Mouse (Mus musculus) monocyte, adult 2 months (primary cell): ENCODE measurements around the gene Cryga.
"Not testable (repeated sequence)": the region's sequence is repeated elsewhere in the genome, so short reads cannot be mapped to it uniquely, and the experiment has no call there.

Source experiments
- DNase-seq, 2 experiments: peaks; one replicate each; pipeline ENCODE4 v3.0.0; 2022; ENCODE audit warnings: low spot score in 2 of 2, low read depth in 1 of 2

The Cryga gene

DNA sequence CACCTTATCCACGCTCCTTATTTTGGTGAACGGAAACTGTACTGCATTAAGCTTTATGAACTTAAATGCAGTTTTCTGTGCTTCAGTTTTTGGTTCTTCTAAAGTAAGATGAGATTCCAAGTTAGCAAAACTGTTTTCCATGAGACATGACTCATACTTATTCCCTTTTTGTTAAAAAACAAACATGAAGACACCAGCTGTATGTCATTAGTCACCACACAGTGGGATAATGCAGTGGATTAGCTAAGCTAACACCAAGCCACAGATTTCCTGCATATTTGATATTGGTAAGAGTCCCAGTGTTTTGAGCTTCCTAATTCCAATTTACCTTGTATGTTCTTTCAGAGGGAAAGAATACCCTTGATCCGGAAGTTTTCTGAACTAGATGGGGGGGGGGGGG lies 11.6 kb downstream of the Cryga start:
- DNase-seq = no peak

DNA sequence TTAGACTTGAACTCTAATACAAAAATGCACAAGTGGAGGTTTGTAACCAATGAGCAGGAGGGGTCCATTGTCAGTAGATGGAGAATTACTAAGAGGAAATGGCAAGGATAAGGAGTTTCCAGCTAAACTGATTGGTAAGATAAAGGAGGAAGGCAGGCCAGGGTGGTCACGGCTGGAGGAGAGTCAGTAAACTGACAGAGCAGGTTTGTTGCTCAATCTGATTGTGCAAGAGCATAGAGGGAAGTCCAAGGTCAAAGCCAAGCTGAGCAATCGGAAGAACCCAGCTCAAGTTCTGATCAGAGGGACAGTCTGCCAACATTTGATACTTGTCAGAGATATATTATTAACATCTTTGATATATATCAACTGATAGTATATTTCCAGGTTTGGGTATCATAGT lies 12.8 kb downstream of the Cryga start:
- peak; percentile 42 to 50 for DNase-seq

DNA sequence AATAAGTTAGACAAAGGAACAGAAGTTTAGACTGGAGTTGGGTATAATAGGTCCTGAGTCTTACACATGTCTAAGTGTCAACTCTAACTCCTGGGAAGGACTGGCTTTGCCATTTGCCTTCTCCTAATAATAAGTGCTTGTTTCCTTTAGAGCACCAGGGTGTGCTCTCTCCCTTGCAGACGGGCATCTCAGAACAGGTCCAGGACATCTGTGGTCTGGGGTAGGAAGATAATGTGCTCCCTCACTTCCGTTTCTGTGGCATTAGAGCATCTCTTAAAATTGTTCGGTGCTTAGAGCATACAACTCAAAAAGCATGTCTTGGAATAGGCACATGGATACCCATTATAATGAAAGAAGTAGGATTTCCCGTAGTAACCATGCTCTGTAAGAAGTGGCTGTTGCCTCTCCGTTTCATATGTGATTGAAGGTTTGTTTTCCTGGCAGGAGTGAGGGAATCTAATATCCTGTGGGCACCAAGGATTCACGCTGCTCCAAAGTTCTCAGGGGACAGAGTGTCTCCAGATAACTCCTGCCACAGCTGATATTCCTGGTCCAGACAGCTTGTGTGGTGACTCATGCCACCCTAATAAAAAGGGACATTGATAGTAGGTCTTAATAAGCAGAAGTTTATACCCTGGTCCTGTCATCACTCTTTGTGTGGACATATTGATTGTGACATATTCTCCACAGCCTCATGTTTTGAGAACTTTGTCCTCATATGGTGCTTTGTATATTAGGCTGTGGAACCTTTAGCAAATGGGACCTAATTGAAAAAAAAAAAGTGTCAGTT lies 14.4 kb downstream of the Cryga start:
- no peak for DNase-seq

DNA sequence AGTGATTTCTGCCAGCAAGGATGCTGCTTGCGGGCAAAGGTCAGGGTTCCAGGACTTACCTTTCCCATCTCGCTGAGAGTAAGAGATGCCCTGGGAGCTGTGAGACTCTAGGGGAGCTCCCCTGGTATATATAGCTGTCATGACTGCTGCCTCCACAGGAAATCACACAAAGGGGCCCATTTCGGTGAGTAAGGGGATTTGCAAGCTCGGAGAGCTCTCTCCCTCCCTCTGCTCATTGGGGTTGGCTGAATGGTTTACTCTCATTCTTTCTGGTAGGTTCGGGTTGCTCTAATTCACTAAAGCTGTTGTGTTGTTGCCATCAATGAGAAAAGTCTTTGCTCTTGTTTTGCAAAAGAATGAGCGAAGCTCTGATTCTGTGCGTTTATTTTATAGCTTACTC lies 21.0 kb downstream of the Cryga start, which contains the start of gene Crygb:
Crygb (minus strand) TSS at position 101 of the 400 bp plus-strand sequence.
- no peak for DNase-seq

DNA sequence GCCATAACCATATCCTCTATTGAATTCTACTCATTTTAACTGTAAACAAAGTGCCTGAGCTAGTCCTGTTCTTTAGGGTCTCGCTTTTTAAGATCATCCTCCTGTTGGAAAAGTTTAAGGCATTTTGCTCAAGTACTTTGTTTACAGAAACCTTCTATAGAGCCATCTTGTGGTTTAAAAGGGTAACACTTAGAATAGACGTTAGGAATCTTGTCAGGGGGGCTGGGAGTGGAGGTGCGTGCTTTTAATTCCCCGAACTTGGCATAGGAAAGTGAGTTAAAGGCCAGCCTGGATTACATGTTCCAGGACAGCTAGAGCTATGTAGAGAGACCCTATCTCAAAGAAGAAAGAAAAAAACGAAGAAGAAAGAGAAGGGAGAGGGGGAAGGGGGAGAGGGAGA lies 27.6 kb downstream of the Cryga start:
- DNase-seq = no peak

DNA sequence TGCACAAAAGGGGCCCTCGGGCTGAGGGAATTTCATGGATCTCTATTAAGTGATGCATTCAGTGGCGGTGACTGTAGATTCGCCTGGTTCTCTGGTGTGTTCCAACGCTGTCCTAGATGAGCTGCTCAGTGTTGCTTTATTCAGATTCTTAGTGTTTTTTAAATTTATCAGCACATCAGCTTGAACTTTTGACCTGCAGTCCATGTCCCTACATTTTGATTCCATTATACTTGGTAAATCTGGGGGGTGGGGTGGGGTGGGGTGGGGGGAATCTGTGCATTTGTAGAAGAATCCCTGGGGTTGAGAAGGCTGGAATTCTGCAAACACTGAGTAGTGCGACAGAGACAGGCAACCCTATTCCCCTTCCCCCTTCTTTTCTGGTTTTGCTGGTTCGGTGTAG lies 29.6 kb downstream of the Cryga start, which contains the start of gene Crygc:
Crygc (minus strand) TSS at position 101 of the 400 bp plus-strand sequence.
- no peak for DNase-seq

DNA sequence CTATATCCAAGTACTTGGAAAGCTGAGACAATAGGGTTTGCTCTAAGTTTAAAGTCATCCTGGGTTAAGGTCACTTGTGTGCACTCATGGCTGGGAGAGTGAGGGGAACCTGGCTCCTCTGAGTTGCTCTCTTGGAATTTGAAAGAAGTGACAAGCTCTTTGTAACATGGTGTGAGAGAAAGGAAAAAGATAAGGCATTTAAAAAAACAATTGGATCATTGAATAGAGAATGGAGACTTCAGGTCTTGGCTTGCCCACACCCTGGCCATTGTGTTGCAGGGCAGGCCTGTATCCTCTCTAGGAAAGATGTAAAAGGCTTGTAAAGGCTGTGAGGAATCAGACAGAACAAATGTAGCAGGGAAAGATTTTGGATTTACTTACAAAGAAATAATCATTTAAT lies 35.3 kb downstream of the Cryga start:
- no peak for DNase-seq

DNA sequence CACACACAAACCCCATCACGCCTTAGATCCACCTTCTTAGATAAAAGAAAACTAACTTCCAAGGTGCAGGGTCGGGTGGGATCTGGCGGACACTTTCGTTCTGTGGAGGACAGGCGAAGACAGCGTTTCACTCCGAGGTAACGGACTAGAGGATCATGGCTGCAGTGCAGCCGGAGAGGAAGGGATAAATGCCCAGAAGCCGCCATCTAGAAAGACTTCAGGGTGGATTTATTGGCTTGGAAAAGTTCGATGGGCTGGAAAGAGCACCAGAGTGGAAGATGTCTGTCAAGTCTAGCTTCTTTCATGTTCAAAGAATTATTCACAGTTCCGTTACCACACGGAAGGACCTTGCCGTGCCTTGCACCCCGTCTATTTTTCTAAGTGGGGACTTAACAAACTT lies 39.0 kb downstream of the Cryga start:
- no peak for DNase-seq

DNA sequence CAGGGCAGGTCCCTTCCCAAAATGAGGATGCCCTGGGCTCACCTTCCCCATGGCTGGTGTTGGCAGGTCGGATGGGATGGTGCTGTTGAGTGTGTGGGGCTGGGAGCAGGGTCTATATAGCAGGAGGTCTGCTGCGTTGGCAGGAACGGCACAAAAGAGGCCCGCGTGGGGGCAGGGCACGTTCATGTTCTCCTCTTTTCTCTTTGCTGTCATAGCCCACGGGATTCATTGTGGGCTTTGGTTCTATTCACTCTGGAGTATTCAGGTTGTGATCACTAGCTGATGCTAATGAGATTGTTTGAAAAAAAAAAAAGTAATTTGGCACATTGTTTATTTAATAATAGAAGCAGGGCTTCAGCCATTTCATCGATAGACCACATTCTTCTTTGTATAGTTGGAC lies 39.8 kb downstream of the Cryga start, which contains the start of gene Crygd:
Crygd (minus strand) TSS at position 101 of the 400 bp plus-strand sequence.
- no peak for DNase-seq

DNA sequence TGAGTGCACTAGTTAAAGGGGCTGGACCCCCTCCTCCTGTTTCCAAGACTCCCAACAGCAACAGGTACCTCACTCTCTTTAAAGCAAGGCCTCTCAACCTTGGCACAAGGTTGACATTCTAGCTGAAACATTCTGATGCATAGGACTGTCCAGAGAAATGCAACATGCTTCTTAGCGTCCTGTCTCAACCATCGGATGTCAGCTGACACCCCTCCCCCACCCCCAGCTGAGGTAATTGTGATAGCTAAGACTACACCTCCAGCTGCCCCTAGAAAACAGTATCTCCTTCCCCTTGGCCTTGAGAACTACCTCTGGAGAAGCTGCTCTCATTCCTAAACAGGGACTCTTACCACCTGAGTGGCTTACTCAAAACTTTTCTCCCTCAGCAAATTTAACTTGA lies 51.0 kb downstream of the Cryga start:
- DNase-seq = no peak

DNA sequence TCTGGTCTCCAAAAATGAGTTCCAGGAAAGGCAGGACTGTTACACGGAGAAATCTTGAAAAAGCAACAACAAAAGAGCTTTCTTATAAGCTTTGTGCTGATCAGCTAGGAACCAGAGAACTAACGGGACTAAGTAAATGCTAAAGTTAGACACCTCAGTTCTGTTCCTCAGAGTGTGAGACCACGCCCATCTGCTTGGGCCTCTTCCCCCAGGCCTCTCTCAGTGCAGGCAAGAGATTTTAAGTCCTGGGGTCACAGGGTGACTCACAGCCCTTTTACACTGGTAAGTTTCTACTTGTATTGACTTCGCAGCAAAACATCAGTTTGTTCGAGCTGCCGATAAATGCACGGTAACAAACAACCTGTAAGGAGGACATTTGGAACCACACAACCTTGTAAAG lies 51.5 kb downstream of the Cryga start:
- no peak for DNase-seq

DNA sequence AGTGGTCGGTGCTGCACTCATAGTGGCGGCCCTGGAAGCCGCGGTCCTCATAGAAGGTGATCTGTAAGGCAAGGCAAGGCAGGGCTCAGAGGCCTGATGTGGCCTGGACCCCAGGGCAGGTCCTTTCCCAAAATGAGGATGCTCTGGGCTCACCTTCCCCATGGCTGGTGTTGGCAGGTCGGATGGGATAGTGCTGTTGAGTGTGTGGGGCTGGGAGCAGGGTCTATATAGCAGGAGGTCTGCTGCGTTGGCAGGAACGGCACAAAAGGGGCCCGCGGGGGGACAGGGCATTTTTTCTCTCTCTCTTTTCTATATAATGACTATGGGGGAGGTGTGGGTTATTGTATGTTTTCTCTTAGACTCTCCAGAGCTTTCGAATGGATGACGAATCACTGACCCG lies 52.2 kb downstream of the Cryga start, which contains the start of gene Cryge:
Cryge (minus strand) TSS at position 198 of the 400 bp plus-strand sequence.
- not testable (repeated sequence) for DNase-seq
